Mouse (Mus musculus) thymus, postnatal 0 days (tissue): Measurements from ENCODE around the gene Atn1. TPM values are rescaled to one million over a fixed set of nuclear protein-coding genes. Genes with fewer than 3 reads are reported as not detected.
"Not testable (repeated sequence)": the region's sequence is repeated elsewhere in the genome, so short reads cannot be mapped to it uniquely, and the experiment has no call there.

Source experiments
- DNase-seq: peaks from one replicate; pipeline ENCODE4 v3.0.0-alpha.2; 2015; ENCODE audit warnings: low spot score
- polyA plus RNA-seq: library from polyadenylated mRNA; unstranded; fragments of >200 nt; fragmentation: Nextera tagmentation; extraction: Ambion mirVana; gene quantifications from 2 replicates; pipeline ENCODE4 v1.2.1, GENCODE M21; 2015

Atn1 gene
- 4.5 and 4.7 TPM in 2 replicates for polyA plus RNA-seq

GRCm38 (mm10) chr6:124755831-124756595, at the start of gene Atn1, which contains the start of gene Gm45234:
Atn1 (minus strand) TSS chr6:124756524.
Gm45234 (minus strand) TSS chr6:124756021.
- DNase-seq: no peak

- peak; percentile 83 for DNase-seq
These were observed 49.3 kb upstream of the Atn1 start for GRCm38 (mm10) chr6:124805341-124806321.

- DNase-seq: no peak
These were observed 48.0 kb upstream of the Atn1 start for GRCm38 (mm10) chr6:124804341-124804740.

GRCm38 (mm10) chr6:124803691-124804090, 47.4 kb upstream of the Atn1 start:
- not testable (repeated sequence) for DNase-seq

GRCm38 (mm10) chr6:124803061-124803460, 46.7 kb upstream of the Atn1 start:
- DNase-seq: no peak

GRCm38 (mm10) chr6:124802400-124802799, 46.1 kb upstream of the Atn1 start:
- DNase-seq: peak; percentile 42

GRCm38 (mm10) chr6:124796200-124796599, 39.9 kb upstream of the Atn1 start:
- no peak for DNase-seq

- DNase-seq: no peak
These were observed 39.5 kb upstream of the Atn1 start for GRCm38 (mm10) chr6:124795781-124796180.

- no peak for DNase-seq
These were observed 35.6 kb upstream of the Atn1 start for GRCm38 (mm10) chr6:124791911-124792310.

- no peak for DNase-seq
These were observed 33.8 kb upstream of the Atn1 start for GRCm38 (mm10) chr6:124790121-124790520.

GRCm38 (mm10) chr6:124789519-124789918, 33.2 kb upstream of the Atn1 start:
- DNase-seq: no peak

GRCm38 (mm10) chr6:124787722-124788121, 31.4 kb upstream of the Atn1 start:
- DNase-seq: no peak

- DNase-seq: no peak
These were observed 30.6 kb upstream of the Atn1 start for GRCm38 (mm10) chr6:124786756-124787420.

GRCm38 (mm10) chr6:124782436-124782835, 26.1 kb upstream of the Atn1 start:
- DNase-seq: peak; percentile 40

- DNase-seq: no peak
These were observed 24.6 kb upstream of the Atn1 start for GRCm38 (mm10) chr6:124780917-124781316.

- no peak for DNase-seq
These were observed 23.7 kb upstream of the Atn1 start for GRCm38 (mm10) chr6:124779984-124780416.

- DNase-seq: peak; percentile 88
These were observed 23.1 kb upstream of the Atn1 start, which contains the start of gene Lrrc23 for GRCm38 (mm10) chr6:124779222-124779983. Lrrc23 (minus strand) TSS chr6:124779727.

GRCm38 (mm10) chr6:124770511-124770910, 14.2 kb upstream of the Atn1 start:
- DNase-seq: no peak

- no peak for DNase-seq
These were observed 13.7 kb upstream of the Atn1 start for GRCm38 (mm10) chr6:124770013-124770412.

GRCm38 (mm10) chr6:124769101-124769765, 12.9 kb upstream of the Atn1 start, which contains the start of gene Eno2:
Eno2 (minus strand) TSS chr6:124769673.
- DNase-seq: peak; percentile 70
